Mouse (Mus musculus) hindbrain, embryonic 13.5 days (tissue): ENCODE measurements around the gene Tmem203. TPM values are rescaled to one million over a fixed set of nuclear protein-coding genes. Genes with fewer than 3 reads are reported as not detected.
A peak's percentile ranks its signal among the peaks of the same experiment; 100 is the strongest.

ENCODE experiments used
- ATAC-seq: fragments of 200-750 bp; cut with Nextera tagmentation; 2 replicates; pipeline ENCODE4 v1.8.0; 2017; ENCODE audit warnings: moderate TSS enrichment; ENCODE audit not compliant: low FRiP score
- H3K27ac ChIP-seq: fragments of 300-500 bp; sonication (generic); 2 replicates; pipeline ENCODE4 v1.5.1; 2015; ENCODE audit warnings: inconsistent platforms, mild to moderate bottlenecking, moderate library complexity
- H3K27me3 ChIP-seq: fragments of 300-500 bp; sonication (generic); 2 replicates; pipeline ENCODE4 v1.6.1; 2015; ENCODE audit warnings: mild to moderate bottlenecking, inconsistent platforms
- H3K36me3 ChIP-seq: fragments of 300-500 bp; sonication (generic); 2 replicates; pipeline ENCODE4 v1.6.1; 2015; ENCODE audit warnings: mild to moderate bottlenecking, inconsistent platforms
- H3K4me1 ChIP-seq: fragments of 300-500 bp; sonication (generic); replicated peaks from 2 replicates; pipeline ENCODE4 v1.6.1; 2015; ENCODE audit warnings: inconsistent platforms
- H3K4me2 ChIP-seq: fragments of 300-500 bp; sonication (generic); 2 replicates; pipeline ENCODE4 v1.6.1; 2015; ENCODE audit warnings: inconsistent platforms, mild to moderate bottlenecking, moderate library complexity
- H3K4me3 ChIP-seq: fragments of 300-500 bp; sonication (generic); 2 replicates; pipeline ENCODE4 v1.5.1; 2015; ENCODE audit warnings: mild to moderate bottlenecking, inconsistent platforms
- H3K9ac ChIP-seq: fragments of 300-500 bp; sonication (generic); 2 replicates; pipeline ENCODE4 v1.6.1; 2015; ENCODE audit warnings: mild to moderate bottlenecking, inconsistent platforms
- H3K9me3 ChIP-seq: fragments of 300-500 bp; sonication (generic); 2 replicates; pipeline ENCODE4 v1.6.1; 2016; ENCODE audit warnings: inconsistent platforms
- WGBS: fragments of 180-500 bp; shearing (Covaris S2); methylation state at CpG from one replicate; pipeline ENCODE4 v1.1.7; 2015; 5-methylcytosine and 5-hydroxymethylcytosine counted together
- polyA plus RNA-seq: library from polyadenylated mRNA; unstranded; fragments of >200 nt; fragmentation: Nextera tagmentation; extraction: Ambion mirVana; gene quantifications from 2 replicates; pipeline ENCODE4 v1.2.1, GENCODE M21; 2015

The Tmem203 gene
- polyA plus RNA-seq, 1 experiment from 2014 or later: 20.9 TPM

DNA sequence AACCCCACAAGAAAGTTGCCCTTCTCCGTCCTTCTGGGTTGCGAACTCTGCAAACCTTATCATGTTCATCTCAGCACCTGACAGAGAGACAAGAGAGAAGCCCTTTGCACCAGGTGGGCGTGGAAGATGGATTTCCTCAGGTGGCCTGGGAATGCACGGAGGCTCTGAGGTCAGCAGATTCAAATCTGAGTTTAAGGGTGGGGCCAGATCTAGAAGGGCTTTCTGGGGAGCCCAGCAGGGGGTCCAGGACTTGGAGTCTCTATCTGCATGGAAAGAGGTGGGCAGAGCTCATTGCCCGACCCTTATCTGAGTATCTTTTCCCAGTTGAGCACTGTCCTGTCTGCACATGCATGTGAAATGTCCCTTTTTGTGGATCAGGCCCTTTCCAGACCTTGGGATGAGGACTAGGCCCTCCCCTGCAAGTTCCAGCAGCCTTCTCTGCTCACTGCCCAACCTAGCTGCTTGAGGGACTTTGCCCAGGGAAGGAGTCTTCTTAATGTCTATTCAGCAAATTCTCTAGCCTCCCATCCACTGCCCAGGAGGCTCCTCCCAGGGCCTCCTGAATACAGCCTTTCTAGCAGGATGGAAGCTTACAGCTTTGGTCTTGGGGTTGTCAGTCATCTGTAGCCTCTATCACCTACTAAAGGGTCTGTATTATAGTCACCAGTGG lies 20.6 kb upstream of the Tmem203 start:
- Histone ChIP-seq H3K27ac (no peak overlapping the region), H3K27me3 (peaks cover 64% of the 10 kb centered on the region), H3K4me1 (no peaks in the 10 kb centered on the region), H3K4me3 (no peak overlapping the region), H3K36me3 (no peaks in the 10 kb centered on the region), H3K9ac (no peak overlapping the region), H3K4me2 (no peak overlapping the region), H3K9me3 (no peaks in the 10 kb centered on the region)
- WGBS: 78% methylated on average over 5 of the region's 5 CpGs
- no peak for ATAC-seq

DNA sequence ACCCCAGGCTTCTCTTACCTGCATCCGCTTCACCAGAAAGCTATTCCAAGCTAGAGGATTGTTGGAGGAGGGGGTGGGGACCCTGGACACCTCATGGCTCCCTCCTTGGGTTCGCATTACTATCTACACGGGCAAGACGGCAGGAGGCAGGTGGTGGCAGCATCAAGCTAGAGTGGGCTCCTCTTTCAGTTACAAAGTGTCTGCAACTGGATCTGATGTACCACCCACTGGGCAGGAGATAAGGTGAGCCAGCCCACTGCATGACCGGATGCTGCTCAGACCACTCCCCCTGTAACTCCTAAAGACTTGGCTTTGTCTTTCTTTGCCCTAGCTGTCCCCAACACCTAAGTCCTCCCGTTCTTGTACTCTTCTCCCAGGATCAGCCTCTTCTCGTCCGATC lies 18.6 kb upstream of the Tmem203 start, which contains the start of gene Rnf224:
TSS of gene Rnf224 (minus strand) at position 174 of the 400 bp plus-strand sequence.
- WGBS: 43% methylated on average over 8 of the region's 8 CpGs
- no peak within 1 kb of the TSS for H3K9ac ChIP-seq
- peaks cover 52% of the 10 kb centered on the region for H3K27me3 ChIP-seq
- no peak within 1 kb of the TSS for H3K4me3 ChIP-seq
- H3K4me1 ChIP-seq: peaks cover 14% of the 10 kb centered on the region
- H3K36me3 ChIP-seq: no peaks in the 10 kb centered on the region
- H3K27ac ChIP-seq: no peak within 1 kb of the TSS
- ATAC-seq: no peak
- H3K9me3 ChIP-seq: no peaks in the 10 kb centered on the region
- no peak within 1 kb of the TSS for H3K4me2 ChIP-seq

DNA sequence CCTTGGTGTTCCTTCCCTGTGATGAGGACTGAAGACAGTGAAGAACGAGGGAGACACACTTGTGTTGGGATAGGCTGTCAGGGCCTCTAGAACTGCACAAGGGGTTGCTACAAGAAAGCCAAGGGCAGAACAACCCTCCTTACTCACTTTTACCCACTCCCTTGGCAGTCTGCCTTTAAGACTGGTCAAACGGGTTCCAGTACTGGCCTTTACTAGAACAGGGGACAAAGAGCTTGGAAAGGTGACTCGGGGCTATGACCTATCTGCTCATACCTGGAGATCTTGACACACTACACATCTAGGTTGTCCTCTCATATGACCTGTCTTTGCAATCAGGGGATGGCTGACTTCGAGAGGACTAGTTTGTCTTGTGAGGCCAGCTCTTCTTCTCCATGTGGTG lies 17.7 kb upstream of the Tmem203 start:
- Histone ChIP-seq H3K9ac (no peak overlapping the region), H3K27ac (no peak overlapping the region), H3K4me3 (no peak overlapping the region), H3K4me2 (no peak overlapping the region), H3K4me1 (peaks cover 23% of the 10 kb centered on the region), H3K9me3 (no peaks in the 10 kb centered on the region), H3K36me3 (no peaks in the 10 kb centered on the region), H3K27me3 (peaks cover 49% of the 10 kb centered on the region)
- 74% methylated on average over 4 of the region's 4 CpGs for WGBS
- no peak for ATAC-seq

DNA sequence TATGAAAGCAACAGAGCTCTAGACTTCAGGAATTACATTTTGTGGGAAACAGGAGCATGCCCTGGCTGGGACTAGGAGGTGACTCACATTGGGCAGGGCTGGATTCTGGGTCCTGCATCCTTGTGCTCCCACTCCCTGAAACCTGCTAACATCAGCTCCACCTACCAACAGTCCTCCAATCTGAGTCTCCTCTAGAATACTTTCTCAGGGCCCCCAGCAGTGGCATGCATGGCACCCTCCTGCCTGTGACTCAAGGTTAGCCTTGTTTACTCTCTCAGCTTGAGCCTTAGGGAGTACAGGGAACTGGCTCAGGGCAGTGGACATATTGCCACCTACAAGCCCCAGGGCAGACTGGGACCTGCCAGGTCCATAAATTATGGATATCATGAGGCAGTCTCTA lies 17.1 kb upstream of the Tmem203 start:
- no peak overlapping the region for H3K27ac ChIP-seq
- H3K4me3 ChIP-seq: no peak overlapping the region
- peaks cover 29% of the 10 kb centered on the region for H3K4me1 ChIP-seq
- H3K9me3 ChIP-seq: no peaks in the 10 kb centered on the region
- no peak for ATAC-seq
- H3K36me3 ChIP-seq: no peaks in the 10 kb centered on the region
- no peak overlapping the region for H3K4me2 ChIP-seq
- H3K9ac ChIP-seq: no peak overlapping the region
- peaks cover 52% of the 10 kb centered on the region for H3K27me3 ChIP-seq

DNA sequence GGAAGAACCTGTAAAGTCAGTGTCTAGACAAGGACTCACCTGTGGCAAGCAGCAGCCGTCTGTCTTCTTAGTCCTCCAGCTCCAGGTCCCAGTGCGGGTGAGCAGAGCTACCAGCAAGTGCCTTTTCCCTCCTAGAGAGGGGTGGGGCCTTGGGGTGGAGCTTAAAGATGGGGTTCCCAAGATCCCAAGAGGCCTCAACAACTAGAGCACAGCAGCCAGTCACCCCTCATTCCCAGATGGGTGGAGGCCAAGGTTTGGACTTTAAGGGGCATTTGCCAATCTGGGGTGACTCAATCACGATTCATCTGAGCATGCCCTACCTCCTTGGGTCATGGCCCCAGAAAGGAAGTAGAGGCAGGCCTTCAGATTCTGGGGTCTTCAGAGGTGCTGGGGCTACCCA lies 15.5 kb upstream of the Tmem203 start:
- Histone ChIP-seq H3K9ac (no peak overlapping the region), H3K4me1 (peaks cover 42% of the 10 kb centered on the region), H3K4me3 (no peak overlapping the region), H3K36me3 (peaks cover 7% of the 10 kb centered on the region; the same call in 1 of the 2 replicates), H3K27ac (no peak overlapping the region), H3K4me2 (no peak overlapping the region), H3K9me3 (no peaks in the 10 kb centered on the region), H3K27me3 (peaks cover 43% of the 10 kb centered on the region)
- WGBS: 89% methylated on average over 3 of the region's 3 CpGs
- no peak for ATAC-seq

DNA sequence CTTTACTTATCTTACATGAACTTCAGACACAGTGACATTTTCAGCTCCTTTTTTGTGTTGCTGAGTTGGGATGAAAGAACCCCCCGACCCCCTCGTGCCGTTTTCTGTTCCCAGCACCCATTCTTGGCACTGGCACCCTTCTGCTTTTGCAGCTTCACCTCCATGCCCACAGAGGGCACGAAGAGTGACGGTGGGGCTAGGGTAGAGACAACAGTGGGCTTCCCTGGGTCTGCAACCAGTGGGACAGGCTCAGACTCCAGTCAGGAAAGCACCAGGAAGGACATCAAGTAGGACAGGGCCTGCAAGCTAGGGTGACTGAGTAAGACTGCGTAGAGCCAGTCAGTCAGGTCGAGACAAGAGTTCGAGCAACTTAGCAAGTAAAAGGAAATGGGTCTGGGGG lies 14.9 kb upstream of the Tmem203 start:
- Histone ChIP-seq H3K4me2 (peak overlapping the region; percentile 89), H3K27me3 (peaks cover 37% of the 10 kb centered on the region), H3K4me3 (peak overlapping the region; percentile 70), H3K4me1 (peaks cover 42% of the 10 kb centered on the region), H3K36me3 (peaks cover 9% of the 10 kb centered on the region), H3K9ac (peak overlapping the region; percentile 90), H3K9me3 (no peaks in the 10 kb centered on the region), H3K27ac (peak overlapping the region; percentile 68)
- ATAC-seq: peak; percentile 14
- WGBS: 53% methylated on average over 8 of the region's 8 CpGs

DNA sequence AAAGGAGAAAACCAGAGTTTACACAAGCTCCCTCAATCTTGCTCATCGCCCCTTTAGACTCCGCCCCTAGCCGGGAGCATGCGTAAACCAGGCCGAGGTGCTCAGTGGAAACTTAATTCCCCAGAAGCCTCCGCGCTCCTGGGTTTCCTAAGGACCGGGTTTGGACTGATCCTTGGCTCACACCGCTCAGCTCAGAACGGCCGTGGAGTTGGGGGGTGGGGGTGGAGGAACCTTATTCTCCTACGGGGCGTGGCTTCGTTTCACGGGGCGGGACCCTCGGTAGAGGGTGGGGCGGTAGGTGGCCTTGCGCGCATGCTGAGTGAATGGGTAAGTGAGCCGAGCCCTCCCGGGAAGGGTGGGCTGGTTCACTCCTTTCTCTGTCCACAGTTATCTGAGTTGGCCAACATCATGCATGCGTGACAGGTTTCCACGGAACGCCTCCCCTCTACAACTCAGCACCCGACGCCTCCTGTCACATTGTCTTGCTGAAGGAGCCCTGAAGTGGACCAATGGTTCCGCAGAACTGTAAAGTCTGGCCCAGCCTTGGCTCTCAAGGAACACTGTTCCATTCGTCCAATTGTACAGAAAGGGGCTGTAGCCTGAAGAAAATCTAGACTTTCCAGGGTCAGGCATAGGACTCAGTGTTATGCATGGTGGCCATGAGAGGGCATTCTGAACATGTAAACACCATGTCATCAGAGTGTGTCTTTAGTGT lies 14.4 kb upstream of the Tmem203 start:
- Histone ChIP-seq H3K27me3 (peaks cover 33% of the 10 kb centered on the region), H3K27ac (peak overlapping the region; percentile 78), H3K9ac (peak overlapping the region; percentile 90), H3K36me3 (peaks cover 14% of the 10 kb centered on the region), H3K9me3 (no peaks in the 10 kb centered on the region), H3K4me3 (peak overlapping the region; percentile 70), H3K4me1 (peaks cover 42% of the 10 kb centered on the region), H3K4me2 (peak overlapping the region; percentile 89)
- ATAC-seq: peak; percentile 60
- 1% methylated on average over 29 of the region's 29 CpGs for whole genome bisulfite sequencing

DNA sequence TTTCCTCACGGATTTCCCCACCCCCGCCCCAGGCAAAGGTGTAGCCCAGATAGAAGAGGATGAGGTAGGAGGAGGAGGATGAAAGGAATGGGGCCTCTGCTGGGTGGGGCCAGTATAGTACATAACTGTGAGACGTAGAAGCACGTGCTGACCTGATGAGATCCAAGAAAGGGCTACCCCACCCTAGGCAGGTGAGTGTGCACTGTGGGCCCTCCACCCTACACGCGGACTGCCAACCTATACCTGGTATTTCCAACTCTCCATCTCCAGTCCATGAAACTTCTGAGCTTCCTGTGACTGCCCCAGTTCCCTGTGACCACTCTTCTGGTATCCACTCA lies 13.8 kb upstream of the Tmem203 start:
- ATAC-seq: peak; percentile 40
- no peaks in the 10 kb centered on the region for H3K9me3 ChIP-seq
- peaks cover 42% of the 10 kb centered on the region for H3K4me1 ChIP-seq
- peaks cover 28% of the 10 kb centered on the region for H3K27me3 ChIP-seq
- peak overlapping the region; percentile 90 for H3K9ac ChIP-seq
- H3K4me2 ChIP-seq: peak overlapping the region; percentile 89
- peak overlapping the region; percentile 70 for H3K4me3 ChIP-seq
- peak overlapping the region; percentile 78 for H3K27ac ChIP-seq
- WGBS: 18% methylated on average over 6 of the region's 6 CpGs
- H3K36me3 ChIP-seq: peaks cover 19% of the 10 kb centered on the region

DNA sequence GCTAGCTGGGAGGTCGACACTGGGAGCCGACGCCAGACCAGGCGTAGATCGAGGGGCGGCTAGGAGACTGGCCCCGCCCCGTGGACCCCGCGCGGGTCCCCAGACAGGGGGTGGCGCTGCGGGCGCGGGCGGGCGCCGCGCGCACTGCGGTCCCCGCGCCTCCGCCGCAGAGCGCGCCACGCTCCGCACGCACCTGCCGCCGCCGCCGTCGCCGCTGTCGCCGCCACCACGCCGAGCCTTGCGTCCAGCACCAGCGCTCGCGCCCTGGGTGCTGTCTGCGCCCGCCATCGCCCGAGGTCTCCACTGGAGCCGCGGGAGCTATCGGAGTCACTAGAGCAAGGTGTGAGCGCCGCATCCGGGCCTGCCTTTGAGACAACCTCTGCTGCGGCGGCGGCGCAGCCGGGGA lies 13.1 kb upstream of the Tmem203 start, which contains the start of the genes Rnf208 and Cysrt1:
TSS of gene Rnf208 (plus strand) at position 155 of the 406 bp plus-strand sequence.
TSS of gene Cysrt1 (minus strand) at position 352 of the 406 bp plus-strand sequence.
- peaks cover 42% of the 10 kb centered on the region for H3K4me1 ChIP-seq
- peak within 1 kb of the TSS; percentile 89 for H3K4me2 ChIP-seq
- WGBS: 0% methylated on average over 45 of the region's 59 CpGs
- peak within 1 kb of the TSS; percentile 70 for H3K4me3 ChIP-seq
- ATAC-seq: peak; percentile 52
- H3K27ac ChIP-seq: peak within 1 kb of the TSS; percentile 78
- H3K36me3 ChIP-seq: peaks cover 26% of the 10 kb centered on the region
- no peaks in the 10 kb centered on the region for H3K9me3 ChIP-seq
- peaks cover 22% of the 10 kb centered on the region for H3K27me3 ChIP-seq
- peak within 1 kb of the TSS; percentile 90 for H3K9ac ChIP-seq

DNA sequence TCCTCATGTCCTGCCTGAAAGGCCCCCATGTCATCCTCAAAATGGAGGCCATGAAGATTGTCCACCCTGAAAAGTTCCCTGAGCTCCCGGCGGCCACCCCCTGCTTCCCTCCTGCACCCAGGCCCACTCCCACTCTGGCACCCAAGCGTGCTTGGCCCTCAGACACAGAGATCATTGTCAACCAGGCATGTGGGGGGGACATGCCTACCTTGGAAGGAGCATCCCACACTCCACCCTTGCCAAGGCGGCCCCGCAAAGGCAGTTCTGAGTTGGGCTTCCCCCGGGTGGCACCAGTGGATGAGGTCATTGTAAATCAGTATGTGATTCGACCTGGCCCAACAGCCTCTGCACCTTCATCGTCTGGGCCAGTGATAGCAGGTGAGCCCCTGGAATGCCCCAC lies 11.9 kb upstream of the Tmem203 start:
- ATAC-seq: no peak
- Histone ChIP-seq H3K4me2 (peak overlapping the region; percentile 89), H3K27me3 (peaks cover 10% of the 10 kb centered on the region; the same call in 1 of the 2 replicates), H3K27ac (no peak overlapping the region), H3K36me3 (peaks cover 38% of the 10 kb centered on the region), H3K4me1 (peaks cover 42% of the 10 kb centered on the region), H3K9ac (peak overlapping the region; percentile 90), H3K4me3 (peak overlapping the region; percentile 70), H3K9me3 (no peaks in the 10 kb centered on the region)
- WGBS: 81% methylated on average over 8 of the region's 8 CpGs

DNA sequence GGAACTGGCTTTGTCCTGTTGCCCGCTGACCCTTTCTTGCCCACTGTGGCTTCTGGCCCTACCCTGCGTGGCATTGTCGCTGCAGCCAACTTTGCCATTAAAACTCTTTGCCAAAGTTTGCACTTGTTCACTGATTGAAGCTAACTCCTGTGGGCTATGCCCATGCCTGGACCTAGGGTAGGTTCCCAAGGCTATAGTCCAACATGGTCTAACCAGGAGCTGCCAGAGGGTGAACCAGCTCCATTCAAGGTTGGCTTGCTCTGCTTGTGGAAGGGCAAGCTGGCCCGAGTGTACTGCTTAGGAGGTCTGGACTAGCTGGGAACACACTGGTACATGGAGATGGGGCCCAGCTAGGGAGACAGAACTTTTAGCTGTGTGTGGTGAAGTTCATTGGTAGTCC lies 11.1 kb upstream of the Tmem203 start:
- 95% methylated on average over 4 of the region's 4 CpGs for WGBS
- no peak overlapping the region for H3K4me3 ChIP-seq
- peaks cover 46% of the 10 kb centered on the region for H3K36me3 ChIP-seq
- H3K27ac ChIP-seq: no peak overlapping the region
- H3K4me2 ChIP-seq: no peak overlapping the region
- no peaks in the 10 kb centered on the region for H3K9me3 ChIP-seq
- H3K9ac ChIP-seq: no peak overlapping the region
- H3K4me1 ChIP-seq: peaks cover 42% of the 10 kb centered on the region
- no peak for ATAC-seq
- peaks cover 7% of the 10 kb centered on the region; the same call in 1 of the 2 replicates for H3K27me3 ChIP-seq

DNA sequence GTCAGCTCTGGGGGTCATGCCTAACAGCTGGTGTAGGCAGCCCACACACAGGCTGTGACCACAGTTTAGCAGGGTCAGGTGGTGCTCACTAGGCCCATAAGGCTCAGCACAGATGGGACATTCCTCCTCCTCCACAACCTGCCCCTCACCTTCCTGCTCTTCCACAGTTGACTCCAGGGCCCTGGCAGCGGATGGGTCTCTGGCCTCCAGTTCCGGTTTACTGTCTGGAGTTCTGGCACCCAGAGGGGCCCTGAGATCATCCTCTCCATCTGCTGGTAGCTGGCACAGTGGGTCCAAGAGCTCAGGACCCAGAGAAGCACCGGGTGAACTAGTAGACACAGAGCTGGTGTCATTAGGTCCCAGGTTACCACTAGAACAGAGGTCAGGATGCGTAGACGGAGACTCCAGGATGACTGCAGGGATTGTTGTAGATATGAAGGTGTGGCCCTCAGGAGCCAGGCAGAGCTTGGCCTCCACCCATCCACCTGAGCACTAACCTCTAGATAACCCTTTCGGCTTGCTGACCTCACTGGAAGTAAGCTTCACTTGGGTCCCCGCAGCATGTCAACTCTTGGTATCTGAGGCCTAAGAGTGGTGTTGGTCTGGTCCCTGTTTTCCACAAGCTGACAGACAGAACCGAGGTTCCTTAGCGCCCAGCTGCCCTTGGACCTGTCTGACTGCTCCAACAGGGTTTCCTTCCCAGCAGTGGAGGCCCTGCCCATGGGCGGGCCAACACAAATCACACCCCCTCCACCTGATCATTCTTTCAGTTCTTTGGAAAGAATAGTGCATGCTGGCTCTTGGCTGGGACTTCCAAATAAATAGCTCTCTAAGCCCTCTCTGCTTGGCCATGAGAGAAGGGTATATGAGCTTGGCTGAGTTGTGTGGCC lies 8.8 kb upstream of the Tmem203 start, which contains the start of gene AL732309.1:
TSS of gene AL732309.1 (minus strand) at position 681 of the 890 bp plus-strand sequence.
- Histone ChIP-seq H3K27ac (no peak within 1 kb of the TSS), H3K4me1 (peaks cover 30% of the 10 kb centered on the region), H3K27me3 (0 out of 2 replicates have a peak, but pooled peaks cover 2% of the 10 kb centered on the region), H3K4me2 (no peak within 1 kb of the TSS), H3K36me3 (peaks cover 69% of the 10 kb centered on the region), H3K9me3 (no peaks in the 10 kb centered on the region), H3K4me3 (no peak within 1 kb of the TSS), H3K9ac (no peak within 1 kb of the TSS)
- ATAC-seq: no peak
- 93% methylated on average over 10 of the region's 10 CpGs for WGBS
